Mouse (Mus musculus) neural tube, embryonic 12.5 days (tissue): ENCODE data around the gene Sart3. TPM values are rescaled to one million over a fixed set of nuclear protein-coding genes. Genes with fewer than 3 reads are reported as not detected.

Experiments used
- ATAC-seq: fragments of 200-750 bp; cut with Nextera tagmentation; 2 replicates; pipeline ENCODE4 v1.8.0; 2017; ENCODE audit warnings: low read depth, mild to moderate bottlenecking, moderate TSS enrichment, moderate library complexity; ENCODE audit not compliant: low FRiP score
- H3K27ac ChIP-seq: fragments of 300-500 bp; sonication (generic); 2 replicates; pipeline ENCODE4 v1.5.1; 2016
- H3K27me3 ChIP-seq: fragments of 300-500 bp; sonication (generic); replicated peaks from 2 replicates; pipeline ENCODE4 v1.6.1; 2016; ENCODE audit warnings: mild to moderate bottlenecking
- H3K36me3 ChIP-seq: fragments of 300-500 bp; sonication (generic); 2 replicates; pipeline ENCODE4 v1.6.1; 2016; ENCODE audit warnings: mild to moderate bottlenecking
- H3K4me1 ChIP-seq: fragments of 300-500 bp; sonication (generic); 2 replicates; pipeline ENCODE4 v1.6.1; 2016
- H3K4me2 ChIP-seq: fragments of 300-500 bp; sonication (generic); replicated peaks from 2 replicates; pipeline ENCODE4 v1.6.1; 2016; ENCODE audit warnings: mild to moderate bottlenecking
- H3K4me3 ChIP-seq: fragments of 300-500 bp; sonication (generic); 2 replicates; pipeline ENCODE4 v1.5.1; 2016
- H3K9ac ChIP-seq: fragments of 300-500 bp; sonication (generic); 2 replicates; pipeline ENCODE4 v1.6.1; 2016; ENCODE audit warnings: mild to moderate bottlenecking
- H3K9me3 ChIP-seq: fragments of 300-500 bp; sonication (generic); 2 replicates; pipeline ENCODE4 v1.6.1; 2016; ENCODE audit warnings: mild to moderate bottlenecking
- WGBS: fragments of 180-500 bp; shearing (Covaris S2); methylation state at CpG from one replicate; pipeline ENCODE4 v1.1.7; 2016; 5-methylcytosine and 5-hydroxymethylcytosine counted together
- polyA plus RNA-seq: library from polyadenylated mRNA; unstranded; fragments of >200 nt; fragmentation: Nextera tagmentation; extraction: Ambion mirVana; gene quantifications from 2 replicates; pipeline ENCODE4 v1.2.1, GENCODE M21; 2016

The Sart3 gene
- polyA plus RNA-seq, 1 experiment from 2014 or later: 69.1 TPM

DNA sequence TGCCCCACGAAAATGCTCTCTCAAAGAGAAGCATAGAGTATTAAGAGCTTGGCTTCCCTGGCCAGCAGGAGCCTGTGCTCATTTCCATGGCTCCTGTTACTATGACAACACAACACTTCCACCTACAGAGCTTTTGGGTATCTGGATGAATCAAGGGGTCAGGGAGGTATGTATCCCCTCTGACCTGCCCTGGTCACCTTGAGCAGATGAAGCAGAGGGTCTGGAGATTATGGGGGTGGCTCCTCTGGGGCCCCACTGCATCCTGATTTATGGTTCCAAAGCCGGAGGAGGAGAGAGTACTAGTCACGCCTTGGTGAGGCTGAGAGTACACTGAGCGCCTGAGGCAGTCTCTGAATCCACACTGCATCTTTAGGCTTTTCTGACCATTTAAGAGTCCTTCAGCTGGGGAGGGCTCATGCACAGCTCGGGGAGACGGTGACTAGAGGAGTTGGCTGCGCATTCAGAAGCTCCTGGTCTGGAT is 41.6 kb downstream of the Sart3 start:
- Histone ChIP-seq H3K4me3 (no peak overlapping the region), H3K4me1 (no peaks in the 10 kb centered on the region), H3K4me2 (no peak overlapping the region), H3K27me3 (no peaks in the 10 kb centered on the region), H3K9ac (0 out of 2 replicates have a peak overlapping the region, but pooled peaks have one; percentile 8), H3K9me3 (no peaks in the 10 kb centered on the region), H3K27ac (no peak overlapping the region), H3K36me3 (no peaks in the 10 kb centered on the region)
- 56% methylated on average over 7 of the region's 7 CpGs for WGBS
- ATAC-seq: no peak

DNA sequence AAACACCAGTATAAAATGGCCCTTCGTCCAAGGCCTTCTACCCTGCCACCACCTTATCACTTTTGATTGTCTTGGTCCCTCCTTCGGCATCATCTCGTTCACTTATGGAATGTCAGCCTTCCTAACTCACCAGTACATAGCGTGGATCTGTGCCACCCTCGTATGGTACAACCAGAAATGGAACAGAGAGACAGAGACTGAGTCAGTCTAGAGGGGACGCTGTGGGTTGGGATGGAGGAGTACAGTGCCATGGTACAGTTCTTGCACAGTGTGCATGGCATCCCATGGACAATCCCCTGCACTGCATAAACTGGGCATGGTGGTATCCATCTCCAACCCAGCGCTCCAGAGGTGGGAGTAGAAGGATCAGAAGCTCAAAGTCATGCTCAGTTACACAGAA is 43.6 kb downstream of the Sart3 start:
- no peaks in the 10 kb centered on the region for H3K27me3 ChIP-seq
- no peaks in the 10 kb centered on the region for H3K9me3 ChIP-seq
- H3K9ac ChIP-seq: no peak overlapping the region
- no peak overlapping the region for H3K4me3 ChIP-seq
- WGBS: 88% methylated on average over 7 of the region's 7 CpGs
- no peak overlapping the region for H3K4me2 ChIP-seq
- no peak overlapping the region for H3K27ac ChIP-seq
- H3K36me3 ChIP-seq: no peaks in the 10 kb centered on the region
- H3K4me1 ChIP-seq: peaks cover under 1% of the 10 kb centered on the region; the same call in 1 of the 2 replicates
- ATAC-seq: no peak

DNA sequence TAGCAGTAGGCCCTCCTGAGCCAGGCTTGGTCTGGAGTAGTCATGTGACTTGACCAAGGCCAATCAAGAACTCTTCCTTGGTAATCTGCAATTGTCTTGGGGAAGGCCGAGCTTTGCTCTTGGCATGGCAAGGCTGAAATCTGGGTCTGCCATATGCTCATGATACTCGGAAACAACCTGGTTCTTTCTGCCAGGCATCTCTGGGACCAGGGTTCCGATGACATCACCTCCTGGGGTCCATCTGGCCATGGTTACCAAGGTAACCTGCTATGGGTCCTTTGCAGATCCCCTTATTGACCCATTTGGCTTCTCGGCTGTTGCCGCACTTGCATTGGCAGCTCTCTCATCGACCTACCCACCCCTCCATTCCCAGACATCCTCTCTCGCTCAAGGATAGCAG is 44.3 kb downstream of the Sart3 start:
- WGBS: 79% methylated on average over 7 of the region's 7 CpGs
- Histone ChIP-seq H3K4me1 (peaks cover 5% of the 10 kb centered on the region; the same call in 1 of the 2 replicates), H3K36me3 (no peaks in the 10 kb centered on the region), H3K27ac (no peak overlapping the region), H3K9ac (no peak overlapping the region), H3K9me3 (no peaks in the 10 kb centered on the region), H3K4me2 (no peak overlapping the region), H3K4me3 (no peak overlapping the region), H3K27me3 (no peaks in the 10 kb centered on the region)
- no peak for ATAC-seq

DNA sequence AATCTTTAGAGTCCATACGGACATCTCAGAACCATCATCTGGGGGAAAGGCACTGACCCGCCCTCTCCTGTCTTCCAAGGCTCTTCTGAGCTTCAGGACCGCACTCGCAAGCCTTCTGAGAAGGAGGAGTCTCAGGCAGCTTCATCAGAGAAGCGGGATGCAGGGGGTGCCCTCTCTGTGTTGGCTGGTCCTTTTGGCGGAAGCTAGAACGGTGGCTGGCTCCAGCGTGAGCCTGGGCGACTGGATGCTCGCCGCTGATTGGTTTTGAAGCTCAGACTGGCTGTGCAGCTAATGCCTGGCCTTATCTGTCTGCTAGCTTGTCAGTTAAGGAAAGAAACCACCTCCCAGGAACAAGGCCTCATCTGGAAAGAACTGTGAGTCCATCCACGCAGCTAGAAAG is 45.1 kb downstream of the Sart3 start:
- no peaks in the 10 kb centered on the region for H3K36me3 ChIP-seq
- no peaks in the 10 kb centered on the region for H3K27me3 ChIP-seq
- no peak overlapping the region for H3K4me2 ChIP-seq
- H3K4me1 ChIP-seq: peaks cover 5% of the 10 kb centered on the region; the same call in 1 of the 2 replicates
- H3K27ac ChIP-seq: no peak overlapping the region
- no peak for ATAC-seq
- no peaks in the 10 kb centered on the region for H3K9me3 ChIP-seq
- H3K9ac ChIP-seq: no peak overlapping the region
- WGBS: 70% methylated on average over 12 of the region's 12 CpGs
- no peak overlapping the region for H3K4me3 ChIP-seq

DNA sequence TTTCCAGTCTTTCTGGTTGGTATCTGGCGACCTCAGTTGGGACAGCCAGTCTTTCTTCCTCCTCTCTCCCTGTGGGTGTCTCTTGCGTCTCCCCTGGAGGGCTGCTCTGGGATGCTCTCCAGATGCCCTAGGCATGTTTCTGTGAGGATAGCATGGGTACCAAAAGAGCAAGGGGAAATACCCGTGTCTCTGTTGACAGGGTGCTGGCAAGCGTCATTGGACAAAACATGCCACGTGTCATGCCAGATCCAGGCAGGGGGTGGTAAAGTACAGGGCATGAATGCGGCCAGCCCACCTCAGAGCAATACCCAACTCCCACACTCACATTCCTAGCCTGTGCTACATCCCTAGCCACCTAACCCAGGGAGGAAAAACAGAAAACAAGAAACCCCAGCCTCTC is 45.7 kb downstream of the Sart3 start:
- Histone ChIP-seq H3K4me1 (peaks cover 5% of the 10 kb centered on the region; the same call in 1 of the 2 replicates), H3K4me2 (no peak overlapping the region), H3K4me3 (no peak overlapping the region), H3K9ac (no peak overlapping the region), H3K27me3 (no peaks in the 10 kb centered on the region), H3K36me3 (no peaks in the 10 kb centered on the region), H3K27ac (no peak overlapping the region), H3K9me3 (no peaks in the 10 kb centered on the region)
- 78% methylated on average over 6 of the region's 6 CpGs for WGBS
- ATAC-seq: no peak

DNA sequence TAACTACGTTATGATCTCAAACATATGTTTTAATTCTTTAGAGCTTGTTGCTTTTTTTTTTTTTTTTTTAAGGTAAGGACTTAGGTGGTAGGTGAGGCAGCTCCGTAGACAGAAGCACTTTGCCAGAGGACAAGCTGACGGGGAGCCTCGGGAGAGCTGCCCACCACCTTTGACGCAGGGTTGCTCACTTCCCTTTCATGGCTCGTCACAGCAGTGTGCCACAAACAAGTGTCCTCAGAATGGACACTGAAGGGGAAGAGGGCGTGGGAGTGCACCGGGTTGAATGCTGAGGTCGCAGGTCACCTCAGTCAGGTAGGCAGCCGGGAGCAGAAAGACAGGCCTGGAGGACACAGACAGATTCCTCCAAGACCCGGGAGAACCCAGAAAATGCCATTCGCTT is 46.9 kb downstream of the Sart3 start:
- Histone ChIP-seq H3K4me3 (no peak overlapping the region), H3K36me3 (no peaks in the 10 kb centered on the region), H3K4me2 (no peak overlapping the region), H3K27me3 (no peaks in the 10 kb centered on the region), H3K9ac (no peak overlapping the region), H3K9me3 (no peaks in the 10 kb centered on the region), H3K4me1 (peaks cover 5% of the 10 kb centered on the region; the same call in 1 of the 2 replicates), H3K27ac (no peak overlapping the region)
- 76% methylated on average over 12 of the region's 12 CpGs for WGBS
- ATAC-seq: no peak

DNA sequence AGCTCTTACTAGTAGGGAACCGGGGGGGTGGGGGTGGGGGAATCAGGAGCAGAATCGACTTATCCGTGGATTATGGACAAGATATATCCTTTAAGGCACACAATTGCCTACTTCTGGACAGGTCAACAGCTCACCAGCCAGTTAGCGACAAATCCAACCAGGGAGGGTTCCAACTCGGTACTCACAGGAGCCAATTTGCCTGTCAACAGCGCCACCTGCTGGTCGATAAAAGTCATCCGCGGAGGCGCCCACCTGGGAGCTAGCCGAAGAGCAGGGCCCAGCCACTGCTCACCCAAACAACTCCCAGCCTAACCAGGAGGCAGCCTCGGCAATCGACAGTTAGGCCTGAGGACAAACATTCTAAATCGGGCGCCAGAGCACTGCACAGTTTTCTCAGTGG is 47.9 kb downstream of the Sart3 start, which contains the start of gene 1700069L16Rik:
1700069L16Rik (minus strand) TSS at position 327 of the 400 bp plus-strand sequence.
- H3K36me3 ChIP-seq: no peaks in the 10 kb centered on the region
- peak; percentile 53 for ATAC-seq
- 4% methylated on average over 15 of the region's 15 CpGs for WGBS
- no peaks in the 10 kb centered on the region for H3K9me3 ChIP-seq
- H3K9ac ChIP-seq: no peak within 1 kb of the TSS
- peaks cover 5% of the 10 kb centered on the region; the same call in 1 of the 2 replicates for H3K4me1 ChIP-seq
- H3K27me3 ChIP-seq: no peaks in the 10 kb centered on the region
- no peak within 1 kb of the TSS for H3K4me3 ChIP-seq
- no peak within 1 kb of the TSS for H3K27ac ChIP-seq
- no peak within 1 kb of the TSS for H3K4me2 ChIP-seq

DNA sequence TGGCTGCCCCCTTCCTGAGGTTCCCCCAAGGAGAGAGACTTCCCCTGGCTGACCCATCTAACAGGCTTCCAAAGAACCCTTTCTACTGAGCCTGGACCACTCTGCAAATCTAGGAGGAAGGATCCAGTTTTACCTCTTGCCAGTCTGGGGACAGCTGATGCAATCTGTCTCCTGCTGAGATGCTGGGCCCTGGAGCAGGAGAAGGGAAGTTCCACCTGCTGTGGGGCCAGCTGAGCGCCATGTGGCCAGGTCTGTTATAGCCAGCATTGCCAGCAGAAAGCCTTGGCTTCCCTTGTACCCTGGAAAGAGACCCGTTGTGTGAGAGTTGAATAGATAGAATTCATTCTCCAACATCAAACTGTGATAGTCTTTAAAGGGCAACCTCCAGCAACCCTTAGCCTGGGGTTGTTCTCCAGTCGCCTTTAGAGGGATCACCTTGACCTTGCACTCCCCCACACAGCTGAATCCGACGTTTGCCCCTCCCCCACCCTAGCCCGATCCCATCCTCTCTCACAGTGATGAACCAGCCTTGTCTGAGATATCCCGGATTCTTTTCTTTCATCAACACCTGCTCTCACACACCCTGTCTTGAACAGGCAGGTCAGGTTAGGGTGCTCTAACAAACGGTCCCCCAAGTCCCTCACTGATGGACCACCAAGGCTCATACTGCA is 48.6 kb downstream of the Sart3 start:
- no peak for ATAC-seq
- no peaks in the 10 kb centered on the region for H3K27me3 ChIP-seq
- no peaks in the 10 kb centered on the region for H3K9me3 ChIP-seq
- H3K9ac ChIP-seq: no peak overlapping the region
- H3K36me3 ChIP-seq: no peaks in the 10 kb centered on the region
- 37% methylated on average over 8 of the region's 8 CpGs for WGBS
- no peak overlapping the region for H3K4me3 ChIP-seq
- H3K4me1 ChIP-seq: peaks cover 5% of the 10 kb centered on the region; the same call in 1 of the 2 replicates
- H3K4me2 ChIP-seq: no peak overlapping the region
- no peak overlapping the region for H3K27ac ChIP-seq

DNA sequence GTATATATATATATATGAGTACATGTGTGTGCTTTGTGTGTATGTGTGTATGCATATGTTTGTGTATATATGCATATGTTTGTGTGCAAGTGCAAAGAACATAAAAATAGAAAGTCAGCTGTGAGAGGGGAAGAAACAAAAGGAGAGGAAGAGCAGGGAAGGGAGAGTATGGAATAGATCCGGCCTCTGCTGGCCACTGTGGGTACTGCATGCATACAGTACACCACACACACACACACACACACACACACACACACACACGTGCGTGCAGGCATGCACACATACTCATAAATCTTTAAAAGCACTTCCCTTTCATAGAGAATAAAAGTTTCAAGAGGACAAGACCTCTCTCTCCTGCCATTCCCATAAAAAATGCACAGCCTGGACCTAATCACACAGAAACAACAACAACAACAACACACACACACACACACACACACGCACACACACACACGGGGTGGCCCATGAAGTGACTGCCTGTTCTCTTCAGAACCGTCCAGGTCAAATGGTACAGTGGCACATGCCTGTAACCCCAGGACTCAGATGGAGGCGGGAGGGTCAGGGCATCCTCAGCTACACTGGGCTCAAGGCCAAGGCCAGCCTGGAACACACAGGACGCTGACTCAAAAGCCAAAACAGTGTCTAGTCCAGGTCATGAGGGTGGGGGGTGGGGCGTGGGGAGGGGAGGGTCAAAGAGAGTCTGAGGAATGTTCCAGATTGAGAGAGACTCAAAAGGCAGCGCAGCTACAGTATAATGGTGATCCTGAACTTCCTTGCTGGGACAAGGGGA is 49.9 kb downstream of the Sart3 start:
- H3K4me3 ChIP-seq: no peak overlapping the region
- WGBS: 86% methylated on average over 10 of the region's 10 CpGs
- H3K27me3 ChIP-seq: no peaks in the 10 kb centered on the region
- no peaks in the 10 kb centered on the region for H3K36me3 ChIP-seq
- H3K9me3 ChIP-seq: no peaks in the 10 kb centered on the region
- H3K27ac ChIP-seq: no peak overlapping the region
- peaks cover 5% of the 10 kb centered on the region; the same call in 1 of the 2 replicates for H3K4me1 ChIP-seq
- ATAC-seq: no peak
- no peak overlapping the region for H3K4me2 ChIP-seq
- no peak overlapping the region for H3K9ac ChIP-seq

DNA sequence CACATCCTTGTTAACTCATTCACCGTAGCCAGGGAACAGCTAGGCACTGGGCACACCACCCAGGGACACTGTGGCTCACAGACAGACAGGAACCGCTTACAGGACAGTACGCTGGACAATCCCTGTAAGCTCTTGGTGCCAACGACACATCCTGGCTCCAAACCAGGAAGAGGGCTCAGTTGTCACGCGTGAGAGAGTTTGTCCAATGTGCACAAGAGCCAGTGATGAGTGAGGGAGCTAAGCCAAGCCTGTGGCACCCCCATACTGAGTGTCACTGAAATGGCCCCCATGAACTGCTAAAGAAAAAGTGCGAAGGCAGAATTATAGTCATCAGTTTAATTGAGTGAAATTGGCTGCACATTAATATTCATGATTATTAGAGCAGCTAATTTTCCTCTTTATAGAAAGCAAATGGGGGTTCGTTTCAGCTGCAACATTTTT is 53.1 kb downstream of the Sart3 start:
- Histone ChIP-seq H3K9ac (no peak overlapping the region), H3K27ac (no peak overlapping the region), H3K27me3 (no peaks in the 10 kb centered on the region), H3K9me3 (no peaks in the 10 kb centered on the region), H3K4me3 (no peak overlapping the region), H3K4me1 (peaks cover 23% of the 10 kb centered on the region), H3K4me2 (no peak overlapping the region), H3K36me3 (no peaks in the 10 kb centered on the region)
- WGBS: 82% methylated on average over 8 of the region's 8 CpGs
- no peak for ATAC-seq

DNA sequence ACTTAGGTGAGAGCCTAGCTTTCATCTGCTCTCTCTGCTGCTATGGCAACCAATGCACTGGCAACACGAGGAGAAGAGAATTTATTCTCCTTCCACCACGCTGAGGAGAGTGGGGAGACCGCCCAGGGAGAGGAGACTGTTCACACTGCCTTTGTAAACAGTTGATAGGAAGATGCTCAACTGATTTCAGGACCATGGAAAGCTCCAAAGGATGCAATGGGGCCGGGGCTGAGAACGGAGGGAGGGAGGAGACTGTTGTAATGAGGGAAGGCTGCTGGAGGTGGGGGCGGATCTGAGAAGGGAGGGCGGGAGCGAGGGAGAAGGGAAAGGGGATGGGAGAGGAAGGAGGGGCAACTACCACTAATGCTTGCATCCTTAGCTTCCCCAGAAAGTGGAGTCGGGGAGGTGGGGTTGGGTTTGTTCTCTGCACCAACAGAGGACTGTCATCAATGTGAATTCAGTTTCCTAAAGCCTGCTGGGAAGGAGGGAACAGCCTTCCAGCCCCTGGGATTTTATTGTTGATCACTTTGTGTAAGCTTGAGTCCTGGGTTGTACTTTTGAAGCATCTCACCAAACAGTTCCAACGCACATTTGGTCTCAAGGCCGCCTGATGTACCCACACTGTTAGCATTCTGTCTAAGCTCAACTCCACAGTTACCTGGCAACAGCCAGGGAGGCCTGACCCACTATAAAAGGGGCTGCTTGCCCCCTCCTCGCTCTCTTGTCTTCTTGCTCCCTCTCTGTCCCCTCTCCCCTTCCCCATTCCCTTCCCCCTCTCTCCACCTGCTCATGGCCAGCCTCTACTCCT is 55.5 kb downstream of the Sart3 start:
- 7% methylated on average over 12 of the region's 12 CpGs for WGBS
- peak overlapping the region; percentile 47 for H3K27ac ChIP-seq
- ATAC-seq: peak; percentile 79
- peaks cover 18% of the 10 kb centered on the region for H3K4me1 ChIP-seq
- no peak overlapping the region for H3K9ac ChIP-seq
- peak overlapping the region; percentile 42 for H3K4me2 ChIP-seq
- H3K27me3 ChIP-seq: no peaks in the 10 kb centered on the region
- H3K4me3 ChIP-seq: no peak overlapping the region
- H3K9me3 ChIP-seq: no peaks in the 10 kb centered on the region
- H3K36me3 ChIP-seq: no peaks in the 10 kb centered on the region

DNA sequence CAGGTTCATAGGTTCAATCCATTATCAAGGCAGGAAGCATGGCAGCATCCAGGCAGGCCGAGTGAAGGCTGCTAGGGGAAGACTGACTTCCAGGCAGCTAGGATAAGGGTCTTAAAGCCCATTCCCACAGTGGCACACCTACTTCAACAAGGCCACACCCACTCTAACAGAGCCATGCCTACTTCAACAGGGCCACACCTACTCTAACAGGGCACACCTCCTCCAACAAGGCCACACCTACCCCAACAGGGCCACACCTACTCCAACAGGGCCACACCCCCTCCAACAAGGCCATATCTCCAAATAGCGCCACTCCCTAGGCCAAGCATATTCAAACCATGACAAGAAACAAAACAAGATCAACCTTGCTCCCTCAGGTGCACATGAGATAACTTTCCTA is 59.4 kb downstream of the Sart3 start:
- no peak overlapping the region for H3K4me3 ChIP-seq
- WGBS: 80% methylated on average over 2 of the region's 2 CpGs
- no peak for ATAC-seq
- H3K9ac ChIP-seq: no peak overlapping the region
- H3K27me3 ChIP-seq: no peaks in the 10 kb centered on the region
- H3K9me3 ChIP-seq: no peaks in the 10 kb centered on the region
- peaks cover 18% of the 10 kb centered on the region for H3K4me1 ChIP-seq
- H3K36me3 ChIP-seq: no peaks in the 10 kb centered on the region
- no peak overlapping the region for H3K4me2 ChIP-seq
- H3K27ac ChIP-seq: no peak overlapping the region
